Mouse (Mus musculus) kidney, embryonic 16.5 days (tissue): ENCODE data around the gene Lrrc27. TPM values are rescaled to one million over a fixed set of nuclear protein-coding genes. Genes with fewer than 3 reads are reported as not detected.
A peak's percentile ranks its signal among the peaks of the same experiment; 100 is the strongest.

ENCODE experiments used
- ATAC-seq: fragments of 200-750 bp; cut with Nextera tagmentation; 2 replicates; pipeline ENCODE4 v1.8.0; 2017; ENCODE audit warnings: moderate TSS enrichment; ENCODE audit not compliant: low FRiP score, low TSS enrichment
- H3K27ac ChIP-seq: fragments of 300-500 bp; sonication (generic); 2 replicates; pipeline ENCODE4 v1.5.1; 2014; ENCODE audit warnings: low read length
- H3K27me3 ChIP-seq: fragments of 300-500 bp; sonication (generic); 2 replicates; pipeline ENCODE4 v1.6.1; 2014; ENCODE audit warnings: low read length, control low read depth, mixed read lengths; ENCODE audit not compliant: insufficient read depth
- H3K36me3 ChIP-seq: fragments of 300-500 bp; sonication (generic); 2 replicates; pipeline ENCODE4 v1.6.1; 2014; ENCODE audit warnings: low read length, control low read depth, mixed read lengths; ENCODE audit not compliant: insufficient read depth
- H3K4me1 ChIP-seq: fragments of 300-500 bp; sonication (generic); 2 replicates; pipeline ENCODE4 v1.6.1; 2014; ENCODE audit warnings: low read length, control low read depth, mixed read lengths; ENCODE audit not compliant: insufficient read depth
- H3K4me2 ChIP-seq: fragments of 300-500 bp; sonication (generic); replicated peaks from 2 replicates; pipeline ENCODE4 v1.6.1; 2014; ENCODE audit warnings: low read depth, low read length
- H3K4me3 ChIP-seq: fragments of 300-500 bp; sonication (generic); 2 replicates; pipeline ENCODE4 v1.5.1; 2014; ENCODE audit warnings: mild to moderate bottlenecking, low read length
- H3K9ac ChIP-seq: fragments of 300-500 bp; sonication (generic); replicated peaks from 2 replicates; pipeline ENCODE4 v1.6.1; 2014; ENCODE audit warnings: low read length
- H3K9me3 ChIP-seq: fragments of 300-500 bp; sonication (generic); 2 replicates; pipeline ENCODE4 v1.6.1; 2016; ENCODE audit warnings: low read length, control low read depth
- WGBS: fragments of 180-500 bp; shearing (Covaris S2); extraction: QIAGEN DNeasy Blood & Tissue Kit; methylation state at CpG from one replicate; pipeline ENCODE4 v1.1.7; 2014; 5-methylcytosine and 5-hydroxymethylcytosine counted together
- polyA plus RNA-seq: library from polyadenylated mRNA; unstranded; fragments of >200 nt; fragmentation: Nextera tagmentation; extraction: Ambion mirVana; gene quantifications from 2 replicates; pipeline ENCODE4 v1.2.1, GENCODE M21; 2015

Gene Lrrc27
- polyA plus RNA-seq, 1 experiment from 2014 or later, result 3.3 TPM

DNA sequence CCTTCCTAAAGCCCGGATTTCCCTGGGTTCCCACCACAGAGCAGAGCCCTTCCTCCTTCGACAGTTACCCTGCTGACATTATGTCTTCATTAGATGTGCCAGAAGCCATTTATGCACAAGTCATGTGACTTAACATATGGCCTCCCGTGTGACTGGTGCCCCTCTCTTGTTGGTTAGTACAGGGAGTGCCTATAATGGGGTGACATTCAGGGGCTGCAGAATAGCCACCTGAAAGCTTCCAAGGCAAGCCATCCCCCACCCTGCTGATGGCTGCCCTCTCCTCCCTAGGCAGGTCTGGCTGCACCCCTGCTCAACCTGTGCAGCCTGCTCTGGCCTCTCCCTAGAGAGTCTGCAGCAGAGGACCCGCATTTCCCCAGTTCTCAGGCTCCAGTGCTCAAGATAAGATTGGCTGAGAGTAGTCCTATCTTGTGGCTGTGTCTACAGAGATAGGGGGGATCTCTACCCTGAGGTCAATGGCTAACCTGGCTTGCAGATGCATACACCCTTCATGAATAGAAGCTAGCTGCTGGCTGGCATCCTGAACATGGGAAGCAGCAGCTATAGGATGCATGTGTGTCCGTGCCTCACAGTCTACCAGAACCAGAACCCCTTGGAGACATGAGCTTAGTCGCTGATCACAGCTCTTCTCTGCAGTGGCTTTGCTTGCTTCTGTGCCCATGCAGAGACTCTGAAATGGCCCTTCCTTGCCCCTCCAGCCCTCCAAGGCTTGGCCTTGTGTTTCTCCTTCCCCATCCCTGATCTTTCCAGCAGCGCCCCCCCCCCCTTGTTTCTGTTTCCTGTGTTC lies 36.8 kb downstream of the Lrrc27 start:
- Histone ChIP-seq H3K27ac (peak overlapping the region; percentile 28; the same call in 1 of the 2 replicates), H3K36me3 (no peaks in the 10 kb centered on the region), H3K4me1 (peaks cover 71% of the 10 kb centered on the region), H3K27me3 (no peaks in the 10 kb centered on the region), H3K4me3 (peak overlapping the region; percentile 69), H3K4me2 (peak overlapping the region; percentile 90), H3K9me3 (no peaks in the 10 kb centered on the region), H3K9ac (peak overlapping the region; percentile 87; the same call in 1 of the 2 replicates)
- ATAC-seq, result no peak
- 39% methylated on average over 7 of the region's 7 CpGs for WGBS

DNA sequence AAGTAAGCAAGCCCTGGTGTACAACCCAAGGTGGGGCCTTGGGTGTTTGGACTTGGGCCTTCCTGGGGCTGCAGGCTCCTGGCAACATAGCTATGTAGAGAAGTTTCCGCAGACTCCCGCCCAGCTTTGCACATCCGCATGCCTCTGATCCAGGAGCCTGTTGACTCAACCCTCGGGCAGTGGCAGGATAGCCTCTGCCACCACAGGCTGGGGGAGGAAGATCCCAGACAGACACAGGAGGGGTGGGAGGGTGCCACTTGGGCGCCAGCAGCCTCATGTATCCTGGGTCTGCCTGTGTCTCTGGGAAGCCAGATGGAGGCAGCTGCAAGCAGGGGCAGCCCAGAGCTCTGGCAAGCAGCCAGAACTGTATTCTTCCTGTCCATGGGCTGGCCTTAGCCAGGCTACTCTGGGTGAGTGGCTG lies 39.1 kb downstream of the Lrrc27 start:
- 0 out of 2 replicates have a peak overlapping the region, but pooled peaks have one; percentile 10 for H3K4me2 ChIP-seq
- no peaks in the 10 kb centered on the region for H3K9me3 ChIP-seq
- peak overlapping the region; percentile 70 for H3K27ac ChIP-seq
- peaks cover 60% of the 10 kb centered on the region for H3K4me1 ChIP-seq
- 52% methylated on average over 5 of the region's 5 CpGs for WGBS
- H3K36me3 ChIP-seq, result peaks cover 8% of the 10 kb centered on the region
- ATAC-seq, result peak; percentile 57
- no peaks in the 10 kb centered on the region for H3K27me3 ChIP-seq
- no peak overlapping the region for H3K4me3 ChIP-seq
- H3K9ac ChIP-seq, result peak overlapping the region; percentile 32; the same call in 1 of the 2 replicates

DNA sequence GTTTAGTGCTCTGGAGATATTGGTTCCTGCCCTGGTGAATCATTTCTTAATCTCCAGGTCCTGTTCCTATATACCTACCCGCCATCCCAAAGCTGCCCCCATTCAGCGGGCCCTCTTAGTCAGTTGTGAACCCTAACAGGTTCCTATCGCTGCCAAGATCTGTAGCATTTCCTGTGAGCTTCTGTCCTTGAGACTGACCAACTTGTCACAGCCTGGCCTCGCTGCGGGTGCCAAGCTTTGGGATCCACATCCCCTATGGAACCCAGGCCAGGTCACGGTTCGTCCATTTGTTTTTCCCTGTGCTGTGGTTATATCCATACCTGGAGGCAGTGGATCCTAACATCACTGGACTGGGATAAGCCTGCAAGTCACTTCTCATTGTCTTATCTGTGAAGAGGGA lies 39.8 kb downstream of the Lrrc27 start:
- ATAC-seq, result no peak
- H3K9ac ChIP-seq, result no peak overlapping the region
- H3K9me3 ChIP-seq, result no peaks in the 10 kb centered on the region
- H3K27ac ChIP-seq, result no peak overlapping the region
- WGBS, result 85% methylated on average over 7 of the region's 7 CpGs
- peaks cover 53% of the 10 kb centered on the region for H3K4me1 ChIP-seq
- no peak overlapping the region for H3K4me2 ChIP-seq
- peaks cover 8% of the 10 kb centered on the region for H3K36me3 ChIP-seq
- no peaks in the 10 kb centered on the region for H3K27me3 ChIP-seq
- no peak overlapping the region for H3K4me3 ChIP-seq

DNA sequence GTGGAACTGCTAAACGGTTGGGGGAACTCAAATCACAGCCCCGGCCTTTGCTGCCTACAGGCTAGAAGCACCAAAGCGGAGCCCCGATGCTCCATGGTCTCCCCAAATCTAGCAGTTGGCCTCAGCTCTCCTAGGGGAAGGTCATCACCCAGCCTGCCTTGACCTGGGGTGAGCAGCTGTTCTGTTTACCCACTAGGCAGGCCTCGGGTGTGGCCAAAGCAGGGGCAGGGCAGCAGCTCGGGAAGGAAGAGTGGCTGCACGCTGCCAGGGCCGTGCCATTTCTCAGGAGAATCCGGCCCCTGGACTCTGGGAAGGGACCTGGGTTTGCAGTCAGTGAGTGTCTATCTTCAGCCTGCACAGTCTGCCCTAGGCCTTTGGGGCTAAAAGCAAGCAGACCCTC lies 40.2 kb downstream of the Lrrc27 start:
- no peak for ATAC-seq

DNA sequence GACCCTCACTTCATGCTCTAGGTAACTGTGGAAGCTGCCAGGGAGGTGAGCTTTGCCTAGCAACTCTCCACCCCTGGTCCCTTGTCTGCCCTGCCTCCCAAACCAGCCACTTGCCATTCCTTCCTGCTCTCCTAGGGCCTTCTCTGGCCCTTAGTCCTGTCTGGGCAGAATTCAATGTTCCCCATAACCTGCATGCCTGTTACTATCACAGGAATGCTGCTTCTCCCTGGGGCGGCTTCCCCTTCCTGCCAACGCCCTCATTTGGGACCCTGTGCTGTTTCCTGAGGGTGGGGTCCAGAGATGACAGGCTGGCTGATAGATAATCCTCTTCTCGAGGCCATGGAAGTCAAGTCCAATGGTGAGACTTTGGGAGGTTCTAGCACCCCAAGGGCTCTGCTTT lies 40.7 kb downstream of the Lrrc27 start:
- peaks cover 8% of the 10 kb centered on the region for H3K36me3 ChIP-seq
- WGBS, result 61% methylated on average over 3 of the region's 3 CpGs
- no peak overlapping the region for H3K9ac ChIP-seq
- H3K4me2 ChIP-seq, result no peak overlapping the region
- no peak for ATAC-seq
- H3K4me3 ChIP-seq, result no peak overlapping the region
- H3K27ac ChIP-seq, result no peak overlapping the region
- H3K4me1 ChIP-seq, result peaks cover 49% of the 10 kb centered on the region
- H3K9me3 ChIP-seq, result no peaks in the 10 kb centered on the region
- no peaks in the 10 kb centered on the region for H3K27me3 ChIP-seq

More for the DNA sequence above, 40.2 kb downstream of the Lrrc27 start:
- H3K27ac ChIP-seq, result no peak overlapping the region
- H3K9ac ChIP-seq, result no peak overlapping the region
- H3K9me3 ChIP-seq, result no peaks in the 10 kb centered on the region
- H3K4me1 ChIP-seq, result peaks cover 49% of the 10 kb centered on the region
- H3K4me2 ChIP-seq, result no peak overlapping the region
- peaks cover 8% of the 10 kb centered on the region for H3K36me3 ChIP-seq
- no peak overlapping the region for H3K4me3 ChIP-seq
- WGBS, result 63% methylated on average over 9 of the region's 9 CpGs
- no peaks in the 10 kb centered on the region for H3K27me3 ChIP-seq

DNA sequence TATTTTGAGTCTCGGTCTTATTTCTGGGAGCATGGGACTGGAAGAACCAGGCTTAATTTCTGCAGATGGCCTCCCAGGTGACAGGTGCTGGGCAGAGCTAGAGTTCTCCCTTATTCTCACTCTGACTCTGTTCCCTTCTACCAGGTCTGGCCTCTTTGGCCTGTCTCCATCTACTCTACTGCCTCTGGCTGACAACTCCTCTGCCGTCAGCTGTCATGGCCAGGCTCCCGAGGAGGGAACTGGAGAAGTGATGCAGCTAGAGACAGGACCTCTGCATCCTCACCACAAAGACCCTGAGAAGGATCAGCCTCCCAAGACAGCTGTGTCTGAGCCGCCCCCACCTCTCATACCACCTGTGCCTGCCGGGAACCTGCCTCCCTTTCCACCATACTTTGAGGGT lies 41.8 kb downstream of the Lrrc27 start:
- Histone ChIP-seq H3K27ac (no peak overlapping the region), H3K4me2 (no peak overlapping the region), H3K4me1 (peaks cover 40% of the 10 kb centered on the region), H3K4me3 (no peak overlapping the region), H3K36me3 (peaks cover 8% of the 10 kb centered on the region), H3K9me3 (no peaks in the 10 kb centered on the region), H3K9ac (no peak overlapping the region), H3K27me3 (no peaks in the 10 kb centered on the region)
- ATAC-seq, result no peak
- WGBS, result 80% methylated on average over 5 of the region's 5 CpGs

DNA sequence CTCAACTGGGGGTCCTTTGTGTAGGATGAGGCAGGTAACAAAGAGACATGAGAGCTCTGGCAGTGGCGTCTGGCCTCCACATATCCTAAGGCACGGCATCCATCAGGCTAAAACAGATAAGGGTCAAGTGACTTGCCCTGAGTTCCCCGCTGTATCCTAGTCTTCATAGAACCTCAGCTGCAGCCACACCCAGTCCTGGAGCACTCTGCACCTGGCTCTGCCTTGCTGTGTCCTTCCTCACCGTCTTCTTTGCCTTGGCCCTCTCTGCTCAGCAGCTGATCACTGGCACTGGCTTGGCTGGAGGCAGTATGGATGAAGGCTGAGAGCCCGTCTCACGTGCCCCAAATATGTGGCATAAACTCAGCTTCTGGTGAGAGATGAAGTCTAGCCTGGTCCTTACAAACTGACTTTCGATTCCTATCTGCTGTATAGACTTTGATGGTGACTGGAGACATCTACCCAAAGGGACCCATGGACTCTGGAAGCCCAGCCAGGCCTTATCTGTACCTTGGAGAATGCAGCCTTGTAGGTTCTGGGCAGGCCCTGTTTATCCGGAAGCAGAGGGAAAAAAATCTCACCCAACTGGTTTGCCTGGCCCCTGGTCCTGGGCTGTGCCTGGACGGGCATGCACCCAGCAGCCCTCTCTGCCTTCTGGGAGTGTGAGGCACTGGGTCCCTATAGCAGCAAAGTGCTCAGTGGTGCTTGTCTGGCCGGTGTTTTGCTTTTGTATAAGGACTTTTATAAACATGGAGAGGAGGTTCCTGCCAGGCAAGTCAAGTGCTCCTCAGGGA lies 45.2 kb downstream of the Lrrc27 start:
- Histone ChIP-seq H3K4me2 (no peak overlapping the region), H3K4me3 (no peak overlapping the region), H3K36me3 (peaks cover 14% of the 10 kb centered on the region), H3K27me3 (no peaks in the 10 kb centered on the region), H3K9me3 (no peaks in the 10 kb centered on the region), H3K9ac (no peak overlapping the region), H3K27ac (peak overlapping the region; percentile 87), H3K4me1 (peaks cover 12% of the 10 kb centered on the region)
- 72% methylated on average over 10 of the region's 10 CpGs for WGBS
- peak; percentile 89 for ATAC-seq

DNA sequence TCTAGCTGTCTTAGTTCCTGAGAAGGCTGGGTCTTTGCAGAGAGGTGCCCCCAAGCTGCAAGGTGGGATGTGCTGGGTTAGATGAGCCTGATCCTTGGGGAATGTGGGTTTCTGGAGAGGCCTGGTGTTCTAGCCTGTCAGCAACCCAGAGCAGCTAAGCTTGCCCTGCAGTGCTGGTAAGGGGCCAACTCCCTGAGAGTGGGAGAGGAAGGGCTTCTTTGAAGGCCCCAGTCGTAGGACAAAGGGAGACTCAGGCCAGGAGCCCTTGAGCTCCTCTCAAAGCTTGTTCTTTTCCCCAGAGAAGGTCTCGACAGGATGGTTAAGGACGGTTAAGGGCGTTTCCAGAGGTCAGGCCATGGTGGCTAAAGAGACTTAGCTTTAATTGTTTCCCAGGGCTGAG lies 51.5 kb downstream of the Lrrc27 start:
- H3K36me3 ChIP-seq, result peaks cover 7% of the 10 kb centered on the region; the same call in 1 of the 2 replicates
- no peak overlapping the region for H3K4me2 ChIP-seq
- H3K9ac ChIP-seq, result no peak overlapping the region
- no peak for ATAC-seq
- H3K4me3 ChIP-seq, result no peak overlapping the region
- H3K4me1 ChIP-seq, result peaks cover 17% of the 10 kb centered on the region
- WGBS, result 42% methylated on average over 4 of the region's 4 CpGs
- H3K27me3 ChIP-seq, result no peaks in the 10 kb centered on the region
- H3K27ac ChIP-seq, result no peak overlapping the region
- H3K9me3 ChIP-seq, result no peaks in the 10 kb centered on the region

DNA sequence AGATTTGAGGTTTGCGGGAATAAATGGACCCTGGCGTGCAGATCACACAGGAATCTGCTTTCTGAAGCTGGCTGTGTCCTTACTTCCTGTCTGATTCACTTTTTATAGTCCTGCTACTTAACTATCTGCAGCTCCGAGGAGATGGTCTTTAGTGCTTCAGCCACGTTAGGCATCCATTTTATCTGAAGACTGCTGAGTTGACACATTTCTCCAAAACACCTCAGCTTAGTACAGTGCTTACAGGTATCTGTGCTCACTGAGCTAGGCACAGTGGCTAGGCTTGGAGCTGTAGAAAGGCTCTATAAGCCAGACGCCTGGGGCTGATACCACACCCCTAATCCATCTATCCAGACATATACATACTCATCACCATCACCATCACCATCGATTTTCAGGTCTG lies 52.8 kb downstream of the Lrrc27 start:
- no peaks in the 10 kb centered on the region for H3K9me3 ChIP-seq
- no peaks in the 10 kb centered on the region for H3K27me3 ChIP-seq
- no peak for ATAC-seq
- H3K4me2 ChIP-seq, result no peak overlapping the region
- WGBS, result 70% methylated on average over 6 of the region's 6 CpGs
- no peak overlapping the region for H3K4me3 ChIP-seq
- no peak overlapping the region for H3K27ac ChIP-seq
- peaks cover 17% of the 10 kb centered on the region for H3K4me1 ChIP-seq
- H3K9ac ChIP-seq, result no peak overlapping the region
- peaks cover 6% of the 10 kb centered on the region; the same call in 1 of the 2 replicates for H3K36me3 ChIP-seq
